Comparison of ENCODE assay signal across 8 mouse cellular contexts in genomic region chr3:89378394-89379067, GRCm38 (mm10). TPM values are rescaled to one million over a fixed set of nuclear protein-coding genes. Genes with fewer than 3 reads are reported as not detected.
DNase-seq lines count a peak whose midpoint lies in the region; ATAC-seq and TF ChIP-seq lines count a peak whose summit lies in the region.

No protein-coding gene starts in this region.

- H3K9me3 ChIP-seq in hindbrain, embryonic 14.5 days (ENCODE audit: control insufficient read depth, low read length), result no peaks in the 10 kb centered on the region
- H3K9me3 ChIP-seq in midbrain, embryonic 12.5 days, result no peaks in the 10 kb centered on the region

- H3K4me3 ChIP-seq in layer of hippocampus, adult 2 months, result peak overlapping the region; percentile 84
- peak overlapping the region; percentile 51 for H3K4me3 ChIP-seq in hindbrain, embryonic 14.5 days (replicated peaks; ENCODE audit: low read length)
- peak overlapping the region; percentile 59 for H3K4me3 ChIP-seq in midbrain, embryonic 12.5 days
- peak overlapping the region; percentile 57 for H3K4me3 ChIP-seq in small intestine, adult 2 months (ENCODE audit: low read depth, low read length)

- peaks cover 14% of the 10 kb centered on the region for H3K4me1 ChIP-seq in hindbrain, embryonic 14.5 days (replicated peaks; ENCODE audit: control insufficient read depth, insufficient read depth, low read length)
- H3K4me1 ChIP-seq in midbrain, embryonic 12.5 days, result peaks cover 15% of the 10 kb centered on the region
- peaks cover 25% of the 10 kb centered on the region for H3K4me1 ChIP-seq in small intestine, adult 2 months (ENCODE audit: control insufficient read depth, insufficient read depth, insufficient read length, low read length)

- H3K36me3 ChIP-seq in hindbrain, embryonic 14.5 days (replicated peaks; ENCODE audit: control insufficient read depth, insufficient read depth), result no peaks in the 10 kb centered on the region
- no peaks in the 10 kb centered on the region for H3K36me3 ChIP-seq in midbrain, embryonic 12.5 days
- peaks cover 65% of the 10 kb centered on the region for H3K36me3 ChIP-seq in small intestine, adult 2 months (ENCODE audit: control insufficient read depth, insufficient read depth, low read length)

- H3K27me3 ChIP-seq in hindbrain, embryonic 14.5 days (ENCODE audit: control insufficient read depth, insufficient read depth, low read length), result no peaks in the 10 kb centered on the region
- H3K27me3 ChIP-seq in midbrain, embryonic 12.5 days, result 0 out of 2 replicates have a peak, but pooled peaks cover 2% of the 10 kb centered on the region
- H3K27me3 ChIP-seq in small intestine, adult 2 months (ENCODE audit: control insufficient read depth, insufficient read depth, low read length), result no peaks in the 10 kb centered on the region

- 1% methylated on average over 26 of the region's 29 CpGs for WGBS in hindbrain, embryonic 14.5 days
- WGBS in midbrain, embryonic 12.5 days, result 1% methylated on average over 29 of the region's 29 CpGs
- WGBS in small intestine, adult 2 months, result 7% methylated on average over 28 of the region's 29 CpGs

- TF ChIP-seq POLR2A in small intestine, adult 2 months (IDR thresholded peaks at IDR 0.05; ENCODE audit: low read depth, low read length), result no peak

- peak overlapping the region; percentile 93 for H3K27ac ChIP-seq in layer of hippocampus, adult 2 months
- H3K27ac ChIP-seq in hindbrain, embryonic 14.5 days, result 0 out of 2 replicates have a peak overlapping the region, but pooled peaks have one; percentile 14
- H3K27ac ChIP-seq in midbrain, embryonic 12.5 days (replicated peaks), result peak overlapping the region; percentile 67
- peak overlapping the region; percentile 67 for H3K27ac ChIP-seq in small intestine, adult 2 months (ENCODE audit: insufficient read depth, low read depth, low read length)

- peak; percentile 90 for ATAC-seq in hindbrain, embryonic 14.5 days (ENCODE audit: low FRiP score)
- peak; percentile 87 for ATAC-seq in midbrain, embryonic 12.5 days (ENCODE audit: low FRiP score, low read depth)

- DNase-seq in layer of hippocampus, adult 2 months (ENCODE audit: low spot score in 2 of 2), result peak; percentile 39 to 75
- DNase-seq in layer of hippocampus, adult 11-12 months (ENCODE audit: low spot score), result no peak
- DNase-seq in cerebellum, postnatal 4 days (ENCODE audit: low spot score in 2 of 2), result peak; percentile 57 to 81
- DNase-seq in gastrocnemius, adult 18-20 months (ENCODE audit: low spot score), result peak; percentile 82
- DNase-seq in hindbrain, embryonic 14.5 days (ENCODE audit: low spot score), result peak; percentile 79
- DNase-seq in left cerebral cortex, postnatal 4 days, result peak; percentile 82

- intact Hi-C loops in left cerebral cortex, postnatal 4 days (cut with DNase I), result no loop called here

- H3K4me2 ChIP-seq in hindbrain, embryonic 14.5 days (replicated peaks), result peak overlapping the region; percentile 85
- peak overlapping the region; percentile 89 for H3K4me2 ChIP-seq in midbrain, embryonic 12.5 days (replicated peaks)

- peak; percentile 99 for TF ChIP-seq CTCF in layer of hippocampus, adult 2 months (conservative IDR thresholded peaks at IDR 0.05)
- TF ChIP-seq CTCF in small intestine, adult 2 months (IDR thresholded peaks at IDR 0.05; ENCODE audit: extremely low read depth, insufficient read length, insufficient replicate concordance, low read depth, low read length), result peak; percentile 90

- H3K9ac ChIP-seq in hindbrain, embryonic 14.5 days, result peak overlapping the region; percentile 78
- peak overlapping the region; percentile 80 for H3K9ac ChIP-seq in midbrain, embryonic 12.5 days (replicated peaks)

RNA-seq across cellular contexts. Expression of gene Dcst1, which starts 13.5 kb away (rescaled TPM):
- total RNA-seq in layer of hippocampus, adult 2 months (2021), result not detected
- not detected for total RNA-seq in gastrocnemius, adult 18-20 months (2021)
- 0.43 and 1.1 TPM in 2 replicates for polyA plus RNA-seq in hindbrain, embryonic 14.5 days (2014; fragmentation: Nextera tagmentation; extraction: Ambion mirVana)
- under 1 TPM; 0.22 to 0.97 TPM for total RNA-seq in left cerebral cortex, postnatal 4 days (2021)
- polyA plus RNA-seq in midbrain, embryonic 12.5 days (2016; fragmentation: Nextera tagmentation; extraction: Ambion mirVana), result 0.20 and 0.65 TPM in 2 replicates
- polyA plus RNA-seq in small intestine, adult 2 months (2012; rRNA removed), result 2.0 and 9.1 TPM in 2 replicates

RNA-seq across cellular contexts. Expression of gene Zbtb7b, which starts 16.0 kb away (rescaled TPM):
- total RNA-seq in layer of hippocampus, adult 2 months (2021), result 10 to 100 TPM; 11.3 to 13.4 TPM
- total RNA-seq in gastrocnemius, adult 18-20 months (2021), result 10 to 100 TPM; 26.4 to 28.3 TPM
- 0.46 and 1.1 TPM in 2 replicates for polyA plus RNA-seq in hindbrain, embryonic 14.5 days (2014; fragmentation: Nextera tagmentation; extraction: Ambion mirVana)
- 1 to 10 TPM; 3.3 to 3.8 TPM for total RNA-seq in left cerebral cortex, postnatal 4 days (2021)
- 0.63 and 0.71 TPM in 2 replicates for polyA plus RNA-seq in midbrain, embryonic 12.5 days (2016; fragmentation: Nextera tagmentation; extraction: Ambion mirVana)
- polyA plus RNA-seq in small intestine, adult 2 months (2012; rRNA removed), result 97.8 and 262 TPM in 2 replicates

RNA-seq across cellular contexts. Expression of gene Dcst2, which starts 16.8 kb away (rescaled TPM):
- under 1 TPM; 0.29 to 0.77 TPM for total RNA-seq in layer of hippocampus, adult 2 months (2021)
- not detected for total RNA-seq in gastrocnemius, adult 18-20 months (2021)
- polyA plus RNA-seq in hindbrain, embryonic 14.5 days (2014; fragmentation: Nextera tagmentation; extraction: Ambion mirVana), result 0.12 and 0.21 TPM in 2 replicates
- total RNA-seq in left cerebral cortex, postnatal 4 days (2021), result under 1 TPM; 0.74 to 0.92 TPM
- polyA plus RNA-seq in midbrain, embryonic 12.5 days (2016; fragmentation: Nextera tagmentation; extraction: Ambion mirVana), result 0.22 and 0.29 TPM in 2 replicates
- 0.93 and 1.2 TPM in 2 replicates for polyA plus RNA-seq in small intestine, adult 2 months (2012; rRNA removed)

RNA-seq across cellular contexts. Expression of gene Lenep, which starts 24.1 kb away (rescaled TPM):
- 1 to 10 TPM; 5.8 to 7.1 TPM for total RNA-seq in layer of hippocampus, adult 2 months (2021)
- total RNA-seq in gastrocnemius, adult 18-20 months (2021), result under 1 TPM in 1 of 2 experiments, not detected in 1; 0.59 TPM
- not detected in 2 replicates for polyA plus RNA-seq in hindbrain, embryonic 14.5 days (2014; fragmentation: Nextera tagmentation; extraction: Ambion mirVana)
- 1 to 10 TPM in 1 of 2 experiments, under 1 TPM in 1; 0.54 to 4.5 TPM for total RNA-seq in left cerebral cortex, postnatal 4 days (2021)
- polyA plus RNA-seq in midbrain, embryonic 12.5 days (2016; fragmentation: Nextera tagmentation; extraction: Ambion mirVana), result 1.1 and 1.5 TPM in 2 replicates
- polyA plus RNA-seq in small intestine, adult 2 months (2012; rRNA removed), result 0.85 TPM in 1 of 2 replicates, not detected in the other

RNA-seq across cellular contexts. Expression of gene Adam15, which starts 28.7 kb away (rescaled TPM):
- 100 to 1,000 TPM; 122 to 127 TPM for total RNA-seq in layer of hippocampus, adult 2 months (2021)
- 10 to 100 TPM; 16.9 to 26.1 TPM for total RNA-seq in gastrocnemius, adult 18-20 months (2021)
- polyA plus RNA-seq in hindbrain, embryonic 14.5 days (2014; fragmentation: Nextera tagmentation; extraction: Ambion mirVana), result 40.8 and 44.0 TPM in 2 replicates
- total RNA-seq in left cerebral cortex, postnatal 4 days (2021), result 10 to 100 TPM; 84.1 to 91.0 TPM
- 35.0 and 37.0 TPM in 2 replicates for polyA plus RNA-seq in midbrain, embryonic 12.5 days (2016; fragmentation: Nextera tagmentation; extraction: Ambion mirVana)
- polyA plus RNA-seq in small intestine, adult 2 months (2012; rRNA removed), result 48.9 and 70.7 TPM in 2 replicates

Comparison
In these comparisons a context has a peak if more than half of its experiments do, and no peak if none do; other contexts are left out.
1. H3K27ac ChIP-seq: peak in every context shown above with its lines; median percentile 93 in layer of hippocampus, adult 2 months; 67 in midbrain, embryonic 12.5 days; 67 in small intestine, adult 2 months; 14 in hindbrain, embryonic 14.5 days.